Mouse (Mus musculus) right cerebral cortex, postnatal 25 days (tissue): ENCODE results near the gene Tpm1.
A peak's percentile ranks its signal among the peaks of the same experiment; 100 is the strongest.

Experiments
- DNase-seq: peaks from one replicate; pipeline ENCODE4 v3.0.0; 2022

Tpm1 gene

DNA sequence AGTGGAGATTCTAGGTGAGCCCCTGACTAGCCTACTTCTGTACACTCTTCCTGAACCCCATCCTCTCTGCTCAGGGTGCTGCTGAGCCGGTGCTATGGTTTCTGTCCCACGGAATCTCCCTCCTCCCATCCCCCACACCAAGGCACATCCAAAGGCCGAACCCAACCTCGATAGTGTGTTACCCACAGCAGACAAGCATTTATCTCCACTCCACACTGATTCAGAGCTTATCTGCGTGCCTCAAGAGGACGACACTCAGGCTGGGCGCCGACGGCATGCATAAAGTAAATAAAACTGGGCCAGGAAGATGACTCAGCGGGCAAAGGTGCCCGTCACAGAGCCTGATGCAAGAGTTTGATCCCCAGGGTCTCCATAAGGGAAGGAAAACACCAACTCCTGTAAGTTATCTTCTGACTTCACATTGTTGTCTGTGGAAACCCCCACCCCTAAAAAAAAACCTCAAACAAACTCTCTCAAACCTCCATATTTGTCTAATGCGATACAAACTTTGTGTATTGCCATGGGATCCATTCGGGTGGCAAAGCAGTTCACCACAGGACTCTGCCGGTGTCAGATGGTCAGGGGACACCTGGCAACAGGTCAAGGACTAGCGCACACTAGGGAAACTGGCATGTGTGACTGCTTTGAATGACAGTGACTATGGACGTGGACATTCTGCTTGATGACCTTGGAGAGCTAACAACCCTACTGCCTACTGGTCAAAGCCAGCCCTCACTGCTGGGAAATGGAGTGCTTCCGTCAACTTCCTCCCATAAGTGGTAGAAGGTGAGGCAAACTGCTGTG lies 24.1 kb downstream of the Tpm1 start:
- no peak for DNase-seq

DNA sequence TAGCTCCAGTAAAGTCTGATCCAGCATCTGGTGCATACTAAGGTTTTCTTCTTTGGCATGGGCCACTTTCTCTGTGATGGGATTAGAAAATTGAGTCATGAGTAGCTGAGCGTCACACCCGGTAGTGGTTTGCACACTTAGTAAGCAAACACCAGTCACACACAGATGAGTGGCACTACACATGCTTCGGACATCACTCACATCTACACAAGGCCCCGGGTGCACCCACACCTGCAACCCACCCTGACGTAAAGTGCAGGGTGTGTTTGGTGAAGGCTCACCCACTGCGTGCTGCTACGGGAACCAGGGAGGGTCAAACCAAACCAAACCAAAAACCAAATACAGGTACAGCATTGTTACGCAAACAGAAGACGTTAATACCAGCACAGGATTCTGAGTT lies 25.8 kb downstream of the Tpm1 start:
- DNase-seq: no peak

DNA sequence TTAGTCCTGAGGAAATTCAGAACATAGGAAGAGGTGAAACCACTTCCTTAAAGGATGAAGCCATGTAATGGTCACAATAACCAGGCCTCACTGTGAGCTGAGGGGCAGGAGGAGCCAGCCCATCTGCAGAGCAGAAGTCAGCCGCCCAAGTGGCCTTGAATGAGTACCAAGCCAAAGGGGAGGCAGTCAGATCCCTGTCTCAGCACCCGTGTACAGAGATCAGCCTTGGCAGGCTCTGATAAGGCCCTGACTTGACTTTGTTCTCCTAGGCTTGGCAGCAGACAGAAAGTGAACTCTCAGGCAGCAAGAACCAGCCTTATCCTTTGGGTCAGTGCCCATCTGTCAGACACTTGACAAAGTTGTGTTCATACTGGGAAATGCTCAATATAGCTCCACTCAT lies 29.1 kb downstream of the Tpm1 start:
- DNase-seq: no peak

DNA sequence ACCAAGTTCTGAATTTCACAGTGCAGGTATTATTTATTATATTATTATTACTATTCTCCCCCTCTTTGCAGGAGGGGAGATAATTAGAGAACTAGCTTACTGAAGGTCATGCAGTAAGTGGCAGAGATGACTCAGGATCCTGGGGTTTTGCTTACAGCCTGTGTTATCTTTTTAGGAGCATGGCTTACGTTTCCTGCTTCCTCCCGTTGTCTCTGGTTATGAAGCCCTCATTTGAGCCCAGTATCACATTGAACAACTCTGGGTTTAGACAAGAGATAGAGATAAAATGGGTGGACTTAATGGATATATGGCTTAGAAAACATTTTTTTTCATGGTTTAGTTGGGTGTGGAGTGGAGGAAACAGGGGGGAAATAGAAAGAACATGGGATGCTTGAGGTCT lies 35.7 kb downstream of the Tpm1 start:
- DNase-seq: no peak

DNA sequence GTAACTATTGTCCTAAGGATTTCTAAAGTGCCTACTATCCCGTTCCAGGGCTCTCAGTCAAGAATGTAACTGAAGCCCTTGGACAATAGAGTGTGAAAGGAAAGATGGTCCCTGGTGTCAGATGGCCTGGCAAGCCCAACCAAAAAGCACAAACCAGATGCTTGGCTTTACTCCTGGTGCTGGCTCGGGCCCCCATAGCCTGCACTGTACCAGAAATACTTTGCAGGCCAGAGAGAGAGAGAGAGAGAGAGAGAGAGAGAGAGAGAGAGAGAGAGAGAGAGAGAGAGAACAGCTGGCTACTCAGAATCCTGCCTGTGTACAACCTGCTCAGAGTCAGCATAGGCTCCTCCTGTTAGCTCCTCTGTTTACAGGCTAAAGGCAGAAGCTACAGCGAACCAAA lies 36.7 kb downstream of the Tpm1 start:
- no peak for DNase-seq

DNA sequence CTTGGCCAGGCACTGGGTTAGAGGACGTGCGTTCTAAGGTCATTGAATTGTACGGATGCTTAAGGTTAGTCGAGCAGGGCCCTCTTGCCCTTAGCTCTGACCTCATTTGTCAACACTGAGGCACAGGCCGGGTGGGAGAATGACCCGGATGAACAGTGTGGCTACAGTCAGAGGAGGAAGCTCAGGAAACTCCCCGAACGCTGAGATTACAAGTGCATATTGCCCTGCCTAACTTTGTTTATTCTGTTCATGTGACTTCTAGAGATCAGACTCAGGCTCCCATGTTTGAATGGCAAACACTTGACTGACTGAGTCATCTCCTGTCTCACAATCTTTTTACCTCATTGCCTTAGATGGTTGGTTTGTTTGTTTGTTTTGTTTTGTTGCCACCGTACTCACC lies 37.7 kb downstream of the Tpm1 start:
- DNase-seq: no peak

DNA sequence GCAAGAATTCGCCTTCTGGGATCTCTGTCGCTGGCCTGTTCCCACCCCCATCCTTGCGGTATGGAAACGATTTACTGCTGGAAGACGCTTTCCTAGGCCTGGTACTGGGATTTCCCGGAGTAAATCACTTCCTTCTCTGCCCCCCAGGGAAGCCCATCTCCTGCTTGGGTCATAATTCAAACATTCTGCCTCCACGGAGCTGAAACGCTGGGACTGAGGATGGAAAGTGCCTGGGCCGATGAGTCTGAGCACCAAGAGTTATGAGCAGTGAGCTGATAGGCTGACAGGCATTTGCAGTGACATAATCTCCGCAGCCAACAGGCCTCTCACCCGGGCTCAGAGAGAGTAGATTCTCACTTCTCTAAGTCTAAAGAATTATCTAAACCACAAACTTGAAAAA lies 40.4 kb downstream of the Tpm1 start:
- no peak for DNase-seq

DNA sequence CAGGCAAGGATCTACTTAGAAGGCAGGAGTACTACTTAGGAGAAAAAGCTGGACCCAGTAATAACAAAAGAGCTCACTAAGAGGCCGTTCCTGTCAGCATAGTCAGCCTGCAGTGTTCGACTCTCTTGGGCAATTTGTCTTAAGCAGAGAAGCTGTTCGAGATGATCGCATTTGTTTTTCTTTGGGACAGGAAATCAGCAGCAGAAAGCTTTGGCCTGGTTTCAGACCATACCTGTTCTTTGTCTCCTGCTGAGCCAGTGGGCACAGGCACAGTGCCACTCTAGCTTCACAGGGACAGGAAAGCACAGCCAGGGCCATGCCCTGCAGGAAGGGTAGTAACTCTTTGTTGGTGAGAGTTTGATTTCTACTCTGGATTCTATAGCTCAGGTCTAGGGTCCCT lies 42.8 kb downstream of the Tpm1 start:
- DNase-seq: no peak

DNA sequence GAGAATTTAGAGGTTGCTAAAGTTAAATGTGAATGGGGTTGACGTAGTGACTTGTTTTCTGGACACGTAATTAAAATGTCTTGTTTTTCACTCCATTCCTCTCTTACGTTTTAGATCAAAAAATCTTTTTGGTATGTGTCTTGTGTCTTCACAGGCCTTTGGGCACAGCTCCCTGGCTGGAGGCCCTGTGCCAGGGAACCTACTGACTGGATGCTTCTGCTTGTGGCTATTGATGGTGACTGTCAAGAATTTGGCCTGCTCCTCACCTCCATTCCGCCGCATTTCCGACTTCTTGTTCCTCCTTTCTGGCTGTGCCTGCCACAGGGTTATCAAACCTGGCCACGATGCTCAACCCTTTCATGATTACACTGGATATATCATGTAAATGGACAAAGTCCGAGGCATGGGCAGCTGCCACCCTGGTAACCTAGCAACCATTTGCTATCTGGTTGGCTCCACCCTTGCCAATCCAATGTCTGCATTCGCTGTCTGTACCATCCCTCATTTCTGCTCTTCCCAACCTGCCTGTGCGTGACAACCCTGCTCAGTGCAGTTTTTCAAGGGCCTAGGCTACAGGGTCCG lies 44.0 kb downstream of the Tpm1 start:
- no peak for DNase-seq

DNA sequence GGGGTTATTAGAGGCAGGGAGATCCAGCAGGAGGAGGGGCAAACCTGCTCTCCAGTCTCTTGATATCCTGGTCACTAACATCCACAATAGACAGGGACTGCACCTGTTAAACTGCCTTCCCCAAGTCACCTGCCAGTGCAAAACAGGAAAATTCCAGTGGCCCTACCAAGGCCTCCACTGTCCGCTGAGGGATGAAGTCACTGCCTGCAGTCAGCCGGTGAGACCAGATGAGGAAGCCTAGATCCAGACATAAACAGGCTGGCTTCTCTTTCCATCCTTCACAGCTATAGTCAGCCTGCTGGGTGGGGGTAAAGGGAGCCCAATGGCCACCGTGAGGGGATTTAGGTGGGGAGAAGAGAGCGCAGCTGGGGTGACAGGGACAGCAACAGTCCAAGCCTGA lies 45.5 kb downstream of the Tpm1 start:
- DNase-seq: no peak

DNA sequence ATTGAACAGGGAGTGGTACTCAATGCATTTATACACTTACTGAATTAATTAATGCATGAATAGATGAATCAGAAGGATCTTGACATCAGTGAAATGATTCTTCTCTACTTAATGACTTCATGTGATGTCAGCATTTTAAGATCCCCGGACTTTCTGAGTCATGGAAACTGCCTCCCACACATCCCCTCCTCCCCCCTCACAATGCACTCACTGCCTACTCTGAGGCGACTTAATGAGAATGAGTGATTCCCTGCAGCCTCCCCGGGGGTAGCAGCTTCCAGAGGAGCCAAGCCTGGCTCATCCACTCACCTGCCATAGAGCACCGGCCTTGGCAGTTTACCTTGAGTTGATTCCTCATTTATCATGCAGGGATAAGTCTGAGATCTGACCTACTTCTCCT lies 46.0 kb downstream of the Tpm1 start:
- DNase-seq: no peak

DNA sequence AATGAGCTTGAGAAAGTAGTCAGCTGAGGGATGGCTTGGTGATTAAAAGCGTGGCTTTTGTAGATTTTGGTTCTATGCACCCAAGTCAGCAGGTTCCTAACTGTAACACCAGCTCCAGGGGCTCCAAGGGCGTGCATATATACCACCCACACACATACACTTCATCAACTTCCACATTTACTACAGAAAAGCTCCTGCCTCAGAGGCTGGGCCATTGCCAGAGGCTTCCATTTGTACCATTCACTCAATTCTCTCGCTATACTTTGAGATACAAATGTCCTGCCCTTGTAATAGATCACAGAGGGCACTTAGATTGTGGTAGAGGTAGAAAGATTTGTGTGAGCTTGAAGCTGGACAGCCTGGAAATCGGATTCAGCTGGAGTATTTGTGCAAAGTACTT lies 47.7 kb downstream of the Tpm1 start:
- DNase-seq: no peak

DNA sequence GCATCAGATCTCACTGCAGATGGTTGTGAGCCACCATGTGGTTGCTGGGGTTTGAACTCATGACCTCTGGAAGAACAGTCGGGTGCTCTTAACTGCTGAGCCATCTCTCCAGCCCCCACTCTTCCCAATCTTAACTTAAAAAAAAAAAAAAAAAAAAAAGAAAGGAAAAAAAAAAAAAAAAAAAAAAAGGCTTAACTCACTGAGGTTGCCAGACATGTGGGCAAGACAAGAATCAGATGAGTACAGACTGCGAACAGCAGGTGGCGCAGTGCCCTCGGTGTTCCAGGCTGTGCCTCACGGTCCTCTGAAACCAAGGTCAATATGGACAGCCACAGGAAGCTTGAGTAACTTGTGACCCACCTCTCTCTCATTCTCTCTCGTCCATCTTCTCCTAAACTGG lies 48.2 kb downstream of the Tpm1 start:
- peak; percentile 45 for DNase-seq

DNA sequence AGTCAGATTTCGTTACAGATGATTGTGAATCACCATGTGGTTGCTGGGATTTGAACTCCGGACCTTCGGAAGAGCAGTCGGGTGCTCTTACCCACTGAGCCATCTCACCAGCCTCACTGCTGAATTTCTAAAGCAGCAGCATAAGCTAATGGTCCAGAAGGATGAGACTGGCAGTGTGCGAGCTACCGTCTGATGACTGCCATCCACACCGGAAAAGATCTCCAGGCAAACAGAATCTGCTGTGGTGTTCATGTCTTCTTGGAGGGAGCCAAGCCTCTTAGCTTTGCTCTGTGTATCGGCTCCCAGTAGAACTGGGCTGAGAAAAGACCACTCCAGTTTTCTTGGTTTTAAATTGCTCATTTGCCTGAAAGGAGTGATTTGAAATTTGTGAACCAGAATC lies 49.5 kb downstream of the Tpm1 start:
- DNase-seq: no peak

DNA sequence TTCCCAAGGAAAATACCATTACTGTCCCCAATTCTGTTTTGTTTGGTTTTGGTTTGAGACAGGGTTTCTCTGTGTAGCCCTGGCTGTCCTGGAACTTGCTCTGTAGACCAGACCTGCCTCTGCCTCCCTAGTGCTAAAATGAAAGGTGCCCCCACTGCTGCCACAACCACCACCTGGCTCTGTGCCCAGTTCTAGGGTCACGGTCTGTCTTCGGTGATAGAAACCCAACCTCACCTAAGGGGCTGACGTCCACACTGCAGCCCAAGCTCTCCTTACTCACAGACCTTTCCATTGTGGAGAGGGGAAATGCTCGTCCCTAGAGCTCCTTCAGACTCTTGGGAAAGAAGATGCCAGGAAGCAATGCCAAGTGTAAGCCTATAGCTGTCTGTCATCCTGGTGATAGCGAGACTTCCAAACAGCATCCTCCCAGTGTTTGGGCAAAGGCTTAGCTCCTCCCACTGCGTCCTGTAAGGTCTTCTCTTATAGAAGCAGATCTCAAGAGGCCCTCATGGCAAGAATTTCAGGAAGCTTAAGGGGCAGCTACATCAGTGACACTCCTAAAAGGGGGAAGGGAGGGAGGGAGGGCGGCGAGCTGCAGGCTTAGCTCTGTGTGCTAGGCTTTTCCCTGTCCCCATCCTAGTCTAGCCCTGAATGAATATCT lies 57.3 kb downstream of the Tpm1 start:
- DNase-seq: no peak

DNA sequence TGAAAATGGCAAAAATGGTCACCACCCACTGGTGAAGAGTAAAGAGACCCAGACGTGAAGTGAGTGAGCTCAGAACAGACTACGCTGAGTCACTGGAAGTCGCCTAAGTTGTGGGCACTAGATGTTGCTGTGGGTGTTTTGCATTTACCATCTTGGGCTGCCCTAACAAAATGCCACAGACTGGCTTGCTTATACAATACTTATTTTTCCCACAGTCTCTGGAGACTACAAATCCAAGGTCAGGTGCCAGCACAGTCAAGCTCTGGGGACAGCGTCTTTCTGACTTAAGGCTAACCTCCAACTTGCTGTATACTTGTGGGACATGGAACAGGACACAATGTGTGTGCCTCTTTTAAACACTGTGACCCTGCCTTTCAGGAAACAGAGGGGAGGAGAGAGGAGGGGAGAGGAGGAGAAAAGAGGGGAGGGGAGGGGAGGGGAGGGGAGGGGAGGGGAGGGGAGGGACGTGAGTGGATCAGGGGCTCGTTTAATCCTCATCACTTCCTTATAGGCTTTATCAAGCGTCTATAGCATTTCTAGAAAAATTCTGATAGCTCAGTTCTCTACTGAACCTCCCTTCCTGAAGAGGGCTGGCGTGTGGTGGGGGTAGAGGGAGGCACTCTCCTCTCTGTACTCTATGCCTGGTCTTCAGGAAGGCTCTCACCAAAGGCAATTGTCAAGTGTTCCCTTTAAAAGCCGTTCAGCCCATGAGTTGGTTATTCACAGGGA lies 58.0 kb downstream of the Tpm1 start:
- DNase-seq: peak; percentile 37

DNA sequence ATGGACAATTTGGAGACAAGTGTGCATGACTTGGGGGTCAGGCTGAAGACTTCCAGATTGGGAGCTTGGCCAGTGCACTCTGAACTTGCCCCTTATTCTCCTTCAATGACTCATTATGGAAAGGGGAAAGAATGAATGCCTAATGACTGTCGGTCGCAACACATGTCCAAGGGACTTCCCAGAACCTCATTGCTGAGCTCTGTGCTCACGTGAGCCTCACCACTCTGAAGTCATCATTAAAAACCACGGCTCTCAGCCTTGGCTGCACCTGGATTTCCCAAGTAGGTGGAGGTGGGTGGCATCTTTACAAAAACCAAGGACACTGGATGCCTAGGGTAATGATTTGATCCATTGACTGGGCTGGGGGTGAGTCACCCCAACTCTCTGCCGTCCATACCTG lies 59.2 kb downstream of the Tpm1 start:
- DNase-seq: no peak

DNA sequence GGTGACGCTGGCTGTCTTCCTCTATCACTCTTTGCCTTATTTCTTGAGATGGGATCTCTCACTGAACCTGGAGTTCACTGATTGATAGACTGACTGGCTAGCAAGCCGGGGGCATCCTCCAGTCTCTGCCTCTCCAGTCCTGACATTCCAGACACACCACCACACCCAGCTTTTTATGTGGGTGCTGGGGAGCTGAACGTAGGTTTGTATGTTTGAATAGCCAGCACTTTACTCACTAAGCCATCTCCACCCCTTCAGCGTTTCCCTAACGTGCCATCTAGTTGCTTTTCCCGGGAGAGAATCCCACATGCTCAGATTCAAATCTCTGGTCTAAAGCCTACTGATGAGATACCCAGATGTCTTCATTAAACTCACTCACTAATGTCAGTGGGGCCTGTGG lies 59.6 kb downstream of the Tpm1 start:
- DNase-seq: no peak

DNA sequence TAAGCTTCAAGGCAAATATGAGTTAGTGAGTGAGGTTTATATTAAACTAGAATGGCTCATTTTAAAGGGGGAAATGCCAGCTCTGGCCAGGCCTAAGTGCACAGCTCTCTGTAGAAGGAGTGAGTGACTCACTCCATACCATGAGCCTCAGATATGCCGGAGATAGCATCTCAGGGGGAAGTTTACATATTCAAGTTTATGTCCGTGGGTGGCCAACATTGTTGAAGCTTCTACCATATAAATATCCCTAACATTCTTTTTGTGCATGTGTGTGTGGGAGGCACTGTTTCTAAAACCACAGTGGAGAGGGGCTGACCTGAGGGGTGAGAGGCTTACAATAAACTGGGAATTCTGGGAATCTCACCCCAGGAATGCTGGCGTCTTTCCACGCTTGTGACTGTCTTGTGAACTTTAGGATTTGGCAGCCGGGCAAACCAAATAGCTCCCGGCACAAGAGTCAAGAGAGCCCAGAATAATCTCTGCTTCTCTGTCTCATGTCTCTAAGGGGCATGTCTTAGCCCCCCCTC lies 60.3 kb downstream of the Tpm1 start:
- DNase-seq: no peak

DNA sequence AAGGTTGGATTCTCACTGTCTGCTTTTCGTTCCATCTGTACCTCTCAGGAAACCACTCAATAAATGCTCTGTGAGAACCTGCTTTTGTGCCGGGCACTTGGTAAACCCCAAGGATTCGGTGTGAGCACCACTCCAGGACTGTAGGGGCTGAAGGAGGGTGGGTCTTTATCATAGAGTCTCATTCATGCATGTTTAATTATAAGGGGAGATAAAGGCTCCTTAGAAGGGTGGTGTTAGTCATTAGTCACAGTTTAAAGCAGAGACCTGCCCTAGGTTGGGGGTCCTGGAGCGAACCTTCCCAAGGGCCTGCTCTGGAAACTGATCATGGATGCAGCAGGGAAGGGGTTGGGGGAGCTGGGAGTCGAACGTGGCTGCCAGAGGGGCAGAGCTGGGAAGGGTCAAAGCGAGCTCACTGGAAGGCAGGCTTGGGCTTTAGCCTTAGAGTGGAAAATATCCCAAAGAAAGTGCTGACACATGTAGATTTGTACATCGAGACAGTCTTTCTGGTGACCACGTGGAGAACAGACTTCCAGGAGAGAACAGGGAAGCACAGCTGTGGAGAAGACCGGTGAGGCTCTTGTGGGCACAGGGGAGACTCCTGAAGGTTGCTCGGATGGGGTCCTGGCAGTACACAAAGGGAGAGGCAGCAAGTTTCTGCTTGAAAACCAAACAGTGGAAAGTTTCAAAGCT lies 60.9 kb downstream of the Tpm1 start:
- DNase-seq: no peak

DNA sequence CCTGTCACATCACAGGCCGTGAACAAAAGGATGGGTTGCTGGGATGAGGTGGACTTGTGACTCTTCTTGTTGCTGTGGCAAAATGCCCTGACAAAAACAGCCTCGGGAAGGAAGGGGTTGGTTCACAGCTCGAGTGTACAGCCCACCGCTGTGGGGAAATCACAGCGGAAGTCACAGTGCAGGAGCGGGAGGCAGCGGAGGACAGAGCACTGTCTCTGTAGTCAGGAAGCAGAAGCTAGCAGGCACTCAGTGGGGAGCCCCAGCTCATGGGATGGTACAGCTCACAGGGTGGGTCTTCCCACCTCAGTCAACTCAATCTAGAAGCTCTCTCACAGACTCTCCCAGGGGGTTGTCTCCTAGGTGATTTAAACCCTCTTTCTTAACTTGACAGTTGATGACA lies 63.8 kb downstream of the Tpm1 start:
- DNase-seq: no peak

DNA sequence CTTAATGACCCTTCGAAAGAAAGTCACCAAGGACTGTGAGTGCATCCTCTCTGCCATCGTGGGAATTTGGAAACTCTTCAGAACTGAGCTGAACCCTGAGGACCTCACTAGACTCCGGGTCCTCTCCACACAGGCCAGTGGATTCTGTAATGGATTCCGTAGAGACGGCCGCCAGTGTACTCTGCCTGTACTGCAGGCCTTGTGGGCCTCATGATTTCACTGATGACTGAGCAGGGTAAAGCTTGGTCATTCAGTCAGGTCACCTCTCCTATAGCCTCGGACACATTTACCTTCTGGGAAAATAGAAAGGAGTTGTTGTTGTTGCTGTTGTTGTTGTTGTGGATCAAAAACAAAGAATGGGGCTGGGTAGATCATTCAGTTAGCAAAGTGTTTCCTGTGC lies 67.1 kb downstream of the Tpm1 start:
- no peak for DNase-seq

DNA sequence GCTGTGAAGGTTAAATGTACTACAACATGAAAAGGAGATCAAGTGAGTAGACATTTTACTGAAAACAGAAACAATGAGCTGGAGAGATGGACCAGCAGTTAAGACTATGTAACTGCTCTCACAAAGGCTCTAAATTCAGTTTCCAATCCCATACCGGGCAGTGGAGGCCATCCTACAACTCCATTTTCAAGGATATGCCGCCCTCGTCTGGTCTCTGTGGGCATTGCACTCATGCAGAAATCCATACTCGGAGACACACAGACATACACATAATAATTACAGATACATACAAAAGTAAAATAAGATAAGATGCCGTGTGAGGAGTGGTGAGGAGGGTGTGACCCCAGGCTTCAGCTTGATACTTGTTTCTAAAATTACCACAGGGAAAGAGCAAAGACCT lies 68.7 kb downstream of the Tpm1 start:
- DNase-seq: no peak
